Mouse (Mus musculus): ENCODE results near the gene Limch1.

Limch1 gene

GRCm38 (mm10) chr5:67100564-67101394 is 355.2 kb downstream of the Limch1 start:
- no peak for DNase-seq (ENCODE audit: low read depth, low spot score)

- DNase-seq (ENCODE audit: low read depth, low spot score), result no peak
These were observed 355.8 kb downstream of the Limch1 start for GRCm38 (mm10) chr5:67101395-67101760.

GRCm38 (mm10) chr5:67101793-67102600 is 356.4 kb downstream of the Limch1 start:
- no peak for DNase-seq (ENCODE audit: low read depth, low spot score)

- no peak for DNase-seq (ENCODE audit: low read depth, low spot score)
These were observed 357.4 kb downstream of the Limch1 start for GRCm38 (mm10) chr5:67103016-67103415.

GRCm38 (mm10) chr5:67106261-67106660 is 360.6 kb downstream of the Limch1 start:
- no peak for DNase-seq (ENCODE audit: low read depth, low spot score)
